Mouse (Mus musculus) intestine, postnatal 0 days (tissue): ENCODE data around the gene Gnaz. TPM values are rescaled to one million over a fixed set of nuclear protein-coding genes. Genes with fewer than 3 reads are reported as not detected.

Experiments
- ATAC-seq: fragments of 200-750 bp; cut with Nextera tagmentation; 2 replicates; pipeline ENCODE4 v1.8.0; 2017; ENCODE audit warnings: mild to moderate bottlenecking, moderate TSS enrichment, moderate library complexity
- H3K27ac ChIP-seq: fragments of 300-500 bp; sonication (generic); 2 replicates; pipeline ENCODE4 v1.5.1; 2014; ENCODE audit warnings: mild to moderate bottlenecking, low read depth, low read length, moderate library complexity
- H3K27me3 ChIP-seq: fragments of 300-500 bp; sonication (generic); replicated peaks from 2 replicates; pipeline ENCODE4 v1.6.1; 2014; ENCODE audit warnings: low read length, mixed read lengths; ENCODE audit not compliant: control insufficient read depth, insufficient read depth
- H3K36me3 ChIP-seq: fragments of 300-500 bp; sonication (generic); 2 replicates; pipeline ENCODE4 v1.6.1; 2014; ENCODE audit warnings: mild to moderate bottlenecking, moderate library complexity; ENCODE audit not compliant: control insufficient read depth, insufficient read depth
- H3K4me1 ChIP-seq: fragments of 300-500 bp; sonication (generic); replicated peaks from 2 replicates; pipeline ENCODE4 v1.6.1; 2014; ENCODE audit warnings: antibody characterized with exemption, low read length, mixed read lengths; ENCODE audit not compliant: control insufficient read depth, insufficient read depth
- H3K4me2 ChIP-seq: fragments of 300-500 bp; sonication (generic); replicated peaks from 2 replicates; pipeline ENCODE4 v1.6.1; 2014; ENCODE audit warnings: low read depth, mild to moderate bottlenecking, moderate library complexity
- H3K4me3 ChIP-seq: fragments of 300-500 bp; sonication (generic); 2 replicates; pipeline ENCODE4 v1.5.1; 2014; ENCODE audit warnings: low read depth, low read length
- H3K9ac ChIP-seq: fragments of 300-500 bp; sonication (generic); 2 replicates; pipeline ENCODE4 v1.6.1; 2014; ENCODE audit warnings: mild to moderate bottlenecking, low read depth, low read length
- H3K9me3 ChIP-seq: fragments of 300-500 bp; sonication (generic); 2 replicates; pipeline ENCODE4 v1.6.1; 2016; ENCODE audit warnings: mixed run types; ENCODE audit not compliant: control insufficient read depth
- CTCF ChIP-seq: sonication (generic); IDR thresholded peaks from 2 replicates; pipeline ENCODE4 v1.5.1; 2016; ENCODE audit warnings: low read depth, mild to moderate bottlenecking, control low read depth, antibody characterized with exemption, moderate library complexity
- WGBS: fragments of 180-500 bp; shearing (Covaris S2); extraction: QIAGEN DNeasy Blood & Tissue Kit; methylation state at CpG from one replicate; pipeline ENCODE4 v1.1.7; 2014; 5-methylcytosine and 5-hydroxymethylcytosine counted together
- polyA plus RNA-seq: library from polyadenylated mRNA; unstranded; fragments of >200 nt; fragmentation: Nextera tagmentation; extraction: Ambion mirVana; gene quantifications from 2 replicates; pipeline ENCODE4 v1.2.1, GENCODE M21; 2015

The Gnaz gene
- polyA plus RNA-seq, 1 experiment from 2014 or later: 2.4 TPM

DNA sequence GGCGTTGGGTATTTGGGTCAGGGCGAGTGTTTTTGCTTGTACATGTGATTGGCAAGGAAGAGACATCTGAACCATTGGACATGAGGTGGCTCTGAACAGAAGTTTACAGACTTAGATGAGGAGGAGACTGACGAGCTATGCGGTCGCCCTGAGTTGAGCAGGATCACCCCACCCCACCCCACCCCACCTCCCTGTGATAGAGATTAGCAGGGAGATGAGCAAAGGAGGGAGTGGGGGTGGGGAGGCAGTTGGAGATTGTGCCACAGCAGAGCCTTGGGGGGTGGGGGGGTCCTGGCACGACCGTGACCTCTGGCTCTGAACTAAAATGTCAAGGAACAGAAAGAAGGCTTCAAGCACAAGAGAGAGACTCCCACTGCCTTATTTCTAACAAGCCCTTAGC is 9.5 kb downstream of the Gnaz start:
- WGBS: 76% methylated on average over 7 of the region's 7 CpGs
- no peak for TF ChIP-seq CTCF
- Histone ChIP-seq H3K36me3 (no peaks in the 10 kb centered on the region), H3K27ac (no peak overlapping the region), H3K4me1 (no peaks in the 10 kb centered on the region), H3K9ac (no peak overlapping the region), H3K9me3 (no peaks in the 10 kb centered on the region), H3K27me3 (no peaks in the 10 kb centered on the region), H3K4me2 (no peak overlapping the region), H3K4me3 (no peak overlapping the region)
- no peak for ATAC-seq

DNA sequence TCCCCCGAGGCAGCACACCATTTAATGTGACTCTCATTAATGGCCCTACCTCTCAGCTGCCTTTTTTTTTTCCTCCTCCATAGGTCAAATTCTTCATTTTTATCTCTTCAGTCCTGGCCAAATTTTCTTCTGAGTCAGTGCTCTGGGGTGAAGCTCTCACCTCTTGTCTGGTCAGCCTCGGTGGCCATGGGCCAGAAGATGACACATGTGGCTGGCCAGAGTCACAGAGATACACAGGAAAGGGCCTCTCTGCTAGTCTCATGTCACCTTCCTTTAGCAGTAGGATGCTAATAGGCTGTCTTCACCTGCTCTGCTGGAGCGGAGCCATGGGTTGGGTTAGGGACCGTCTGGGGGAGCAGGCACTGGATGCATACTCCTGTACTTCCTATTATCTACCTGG is 11.1 kb downstream of the Gnaz start:
- H3K36me3 ChIP-seq: no peaks in the 10 kb centered on the region
- no peak for ATAC-seq
- no peaks in the 10 kb centered on the region for H3K9me3 ChIP-seq
- TF ChIP-seq CTCF: no peak
- H3K4me3 ChIP-seq: no peak overlapping the region
- no peak overlapping the region for H3K9ac ChIP-seq
- no peaks in the 10 kb centered on the region for H3K4me1 ChIP-seq
- no peak overlapping the region for H3K27ac ChIP-seq
- whole genome bisulfite sequencing: 80% methylated on average over 4 of the region's 4 CpGs
- no peaks in the 10 kb centered on the region for H3K27me3 ChIP-seq
- H3K4me2 ChIP-seq: no peak overlapping the region

DNA sequence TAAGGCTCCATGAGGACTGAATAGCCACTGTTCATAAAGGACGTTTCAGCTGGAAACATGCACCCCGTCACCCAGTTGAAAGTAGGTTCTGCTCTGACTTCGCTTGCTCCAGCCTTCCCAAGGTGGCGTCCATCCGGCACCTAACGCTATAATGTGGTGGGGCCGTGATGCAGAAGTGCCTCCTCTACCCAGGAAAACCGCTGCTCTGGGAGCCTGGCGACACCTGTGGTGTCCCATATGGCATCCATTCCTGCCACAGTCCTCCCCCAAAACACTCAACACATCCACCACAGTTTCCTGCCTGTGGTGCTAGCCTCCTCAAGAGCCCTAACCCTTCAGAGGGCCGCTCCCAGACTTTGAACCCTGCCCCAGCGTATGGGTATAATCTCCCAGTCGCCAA is 14.2 kb downstream of the Gnaz start:
- no peak overlapping the region for H3K4me3 ChIP-seq
- 81% methylated on average over 12 of the region's 12 CpGs for WGBS
- H3K4me2 ChIP-seq: no peak overlapping the region
- H3K36me3 ChIP-seq: no peaks in the 10 kb centered on the region
- ATAC-seq: no peak
- no peak for TF ChIP-seq CTCF
- no peak overlapping the region for H3K9ac ChIP-seq
- H3K9me3 ChIP-seq: no peaks in the 10 kb centered on the region
- no peak overlapping the region for H3K27ac ChIP-seq
- H3K27me3 ChIP-seq: no peaks in the 10 kb centered on the region
- H3K4me1 ChIP-seq: no peaks in the 10 kb centered on the region

DNA sequence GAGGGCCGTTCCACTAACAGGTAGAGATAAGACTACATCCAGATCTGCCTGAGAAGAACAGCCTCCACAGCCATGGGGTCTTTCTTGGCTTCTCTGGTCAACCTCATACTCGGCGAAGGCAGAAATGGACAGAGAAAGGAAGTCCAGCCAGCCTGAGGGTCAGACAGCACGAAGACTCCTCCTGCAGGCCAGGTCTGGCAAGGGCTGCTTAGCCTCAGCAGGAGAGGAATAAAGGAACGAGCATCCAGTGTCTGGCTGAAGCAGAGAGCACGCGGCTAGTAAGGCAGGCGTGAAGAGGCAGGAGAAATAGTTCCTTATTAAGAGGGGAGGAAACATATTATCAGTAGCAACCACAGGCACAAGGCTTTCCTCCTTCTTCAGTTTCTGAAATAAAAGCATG is 16.2 kb downstream of the Gnaz start:
- Histone ChIP-seq H3K27ac (no peak overlapping the region), H3K4me3 (no peak overlapping the region), H3K4me1 (no peaks in the 10 kb centered on the region), H3K9ac (no peak overlapping the region), H3K9me3 (no peaks in the 10 kb centered on the region), H3K36me3 (no peaks in the 10 kb centered on the region), H3K4me2 (no peak overlapping the region), H3K27me3 (no peaks in the 10 kb centered on the region)
- ATAC-seq: no peak
- peak; percentile 13; the same call in 1 of the 2 replicates for TF ChIP-seq CTCF
- WGBS: 76% methylated on average over 8 of the region's 8 CpGs

DNA sequence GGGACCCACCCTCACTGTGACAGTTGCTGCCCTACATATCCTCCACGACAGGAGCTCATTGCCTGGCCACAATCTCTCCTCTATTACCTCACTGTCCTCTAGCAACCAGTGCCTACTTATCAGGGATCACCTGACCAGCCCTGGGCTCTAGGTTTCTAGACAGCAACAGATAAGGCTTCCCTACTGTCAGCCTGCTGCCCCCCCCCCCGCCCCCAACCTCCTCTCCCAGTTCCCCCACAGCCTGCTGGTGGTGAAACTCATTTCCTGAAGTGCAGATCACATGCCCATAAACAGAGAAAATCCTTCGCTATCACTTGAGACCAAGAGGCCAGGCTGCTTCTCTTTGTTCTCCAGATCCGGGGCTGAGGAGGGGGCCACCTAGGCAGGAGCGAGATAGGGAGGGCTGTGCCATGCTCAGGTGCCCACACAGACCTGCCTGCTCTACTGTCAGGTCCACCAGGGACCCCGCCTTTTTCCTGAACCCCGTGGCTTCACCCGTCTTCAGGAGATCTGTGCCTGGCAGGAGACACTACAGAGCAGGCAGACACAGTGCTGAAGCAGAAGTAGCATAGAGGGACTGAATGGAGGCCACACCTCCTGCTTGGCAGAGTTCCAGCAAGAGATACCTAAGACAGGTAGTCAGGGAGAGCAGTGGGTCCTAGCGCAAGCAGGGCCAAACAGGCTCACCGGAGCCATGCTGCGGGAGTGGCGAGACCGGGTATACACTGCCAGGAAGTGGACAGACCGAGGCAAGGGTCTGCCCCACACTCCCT is 20.9 kb downstream of the Gnaz start:
- H3K9me3 ChIP-seq: no peaks in the 10 kb centered on the region
- H3K27ac ChIP-seq: no peak overlapping the region
- H3K4me3 ChIP-seq: no peak overlapping the region
- no peaks in the 10 kb centered on the region for H3K27me3 ChIP-seq
- H3K36me3 ChIP-seq: no peaks in the 10 kb centered on the region
- 28% methylated on average over 14 of the region's 14 CpGs for WGBS
- H3K4me1 ChIP-seq: no peaks in the 10 kb centered on the region
- TF ChIP-seq CTCF: no peak
- peak overlapping the region; percentile 50 for H3K4me2 ChIP-seq
- no peak overlapping the region for H3K9ac ChIP-seq
- peak; percentile 70 for ATAC-seq

DNA sequence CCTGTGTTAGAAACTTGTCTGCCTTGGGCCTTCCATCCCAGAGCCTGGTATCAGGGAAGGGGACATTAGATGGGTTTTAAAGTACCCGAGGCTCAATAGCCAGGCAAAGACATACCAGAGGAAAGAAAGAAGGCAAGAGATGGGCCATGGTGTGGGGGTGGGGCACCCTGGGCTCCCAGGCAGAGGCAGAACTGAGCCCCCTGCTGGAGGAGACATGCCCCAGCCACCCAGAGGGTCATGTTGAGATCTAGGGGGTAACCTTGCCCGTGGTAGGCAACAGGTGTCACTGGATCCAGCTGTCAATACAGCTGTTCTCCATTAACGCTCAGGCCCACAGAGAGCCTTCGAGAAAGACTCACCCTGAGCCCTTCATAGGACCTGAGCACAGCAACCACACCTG is 22.8 kb downstream of the Gnaz start:
- Histone ChIP-seq H3K9me3 (no peaks in the 10 kb centered on the region), H3K27me3 (no peaks in the 10 kb centered on the region), H3K4me1 (no peaks in the 10 kb centered on the region), H3K4me3 (no peak overlapping the region), H3K9ac (no peak overlapping the region), H3K4me2 (no peak overlapping the region), H3K27ac (no peak overlapping the region), H3K36me3 (no peaks in the 10 kb centered on the region)
- no peak for ATAC-seq
- 78% methylated on average over 4 of the region's 4 CpGs for WGBS
- peak; percentile 42; the same call in 1 of the 2 replicates for TF ChIP-seq CTCF
